Mouse (Mus musculus) lung, postnatal 0 days (tissue): ENCODE data around the gene Nudt16l1. TPM values are rescaled to one million over a fixed set of nuclear protein-coding genes. Genes with fewer than 3 reads are reported as not detected.
A peak's percentile ranks its signal among the peaks of the same experiment; 100 is the strongest.

Experiments
- ATAC-seq: fragments of 200-750 bp; cut with Nextera tagmentation; 2 replicates; pipeline ENCODE4 v1.8.0; 2017; ENCODE audit warnings: moderate library complexity
- DNase-seq: peaks from one replicate; pipeline ENCODE4 v3.0.0-alpha.2; 2016; ENCODE audit warnings: low spot score
- H3K27ac ChIP-seq: fragments of 300-500 bp; sonication (generic); 2 replicates; pipeline ENCODE4 v1.5.1; 2014; ENCODE audit warnings: antibody characterized with exemption, mild to moderate bottlenecking, low read length, mixed read lengths
- H3K27me3 ChIP-seq: fragments of 300-500 bp; sonication (generic); replicated peaks from 2 replicates; pipeline ENCODE4 v1.6.1; 2014; ENCODE audit warnings: low read length, mixed read lengths; ENCODE audit not compliant: insufficient read depth
- H3K36me3 ChIP-seq: fragments of 300-500 bp; sonication (generic); 2 replicates; pipeline ENCODE4 v1.6.1; 2014; ENCODE audit warnings: low read length, mixed read lengths; ENCODE audit not compliant: insufficient read depth
- H3K4me1 ChIP-seq: fragments of 300-500 bp; sonication (generic); 2 replicates; pipeline ENCODE4 v1.6.1; 2014; ENCODE audit warnings: antibody characterized with exemption, low read depth, low read length, mixed read lengths; ENCODE audit not compliant: insufficient read depth
- H3K4me2 ChIP-seq: fragments of 300-500 bp; sonication (generic); replicated peaks from 2 replicates; pipeline ENCODE4 v1.6.1; 2014; ENCODE audit warnings: low read depth, mild to moderate bottlenecking, low read length, moderate library complexity, mixed read lengths
- H3K4me3 ChIP-seq: fragments of 300-500 bp; sonication (generic); 2 replicates; pipeline ENCODE4 v1.5.1; 2014; ENCODE audit warnings: low read depth, low read length
- H3K9ac ChIP-seq: fragments of 300-500 bp; sonication (generic); replicated peaks from 2 replicates; pipeline ENCODE4 v1.6.1; 2014; ENCODE audit warnings: low read depth, mild to moderate bottlenecking
- H3K9me3 ChIP-seq: fragments of 300-500 bp; sonication (generic); 2 replicates; pipeline ENCODE4 v1.6.1; 2016; ENCODE audit warnings: low read length, mixed read lengths
- CTCF ChIP-seq: IDR thresholded peaks from 2 replicates; pipeline ENCODE4 v1.5.1; 2016; ENCODE audit warnings: antibody characterized with exemption, mild to moderate bottlenecking
- EP300 ChIP-seq: IDR thresholded peaks from 2 replicates; pipeline ENCODE4 v1.6.1; 2016; ENCODE audit warnings: antibody characterized with exemption, mild to moderate bottlenecking, control low read depth
- WGBS: fragments of 180-500 bp; shearing (Covaris S2); extraction: QIAGEN DNeasy Blood & Tissue Kit; methylation state at CpG from one replicate; pipeline ENCODE4 v1.1.7; 2014; 5-methylcytosine and 5-hydroxymethylcytosine counted together
- polyA plus RNA-seq: library from polyadenylated mRNA; unstranded; fragments of >200 nt; fragmentation: Nextera tagmentation; extraction: Ambion mirVana; gene quantifications from 2 replicates; pipeline ENCODE4 v1.2.1, GENCODE M21; 2015

The Nudt16l1 gene
- polyA plus RNA-seq, 1 experiment from 2014 or later: 92.0 TPM

DNA sequence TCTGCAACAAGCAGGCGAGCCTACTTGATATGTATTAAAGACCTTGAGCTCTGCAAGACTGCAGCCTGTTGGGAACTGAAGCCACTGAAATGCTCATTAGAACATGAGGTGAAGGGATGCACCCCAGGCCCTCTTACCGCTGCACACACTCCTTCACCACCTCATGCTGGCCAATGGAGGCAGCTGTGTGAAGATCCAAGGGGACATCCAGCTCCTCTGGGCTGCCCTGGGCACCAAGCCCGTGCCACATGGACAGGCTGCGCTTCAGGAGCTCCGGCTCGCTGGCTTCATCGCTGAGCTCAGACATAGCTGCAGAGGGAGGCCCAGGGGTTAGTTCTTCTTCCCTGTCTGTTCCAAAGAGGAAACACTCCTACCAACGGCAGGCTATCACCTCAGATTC, 21.7 kb downstream of the Nudt16l1 start:
- WGBS: 84% methylated on average over 8 of the region's 8 CpGs
- no peak overlapping the region for H3K9ac ChIP-seq
- H3K4me1 ChIP-seq: peaks cover 5% of the 10 kb centered on the region; the same call in 1 of the 2 replicates
- no peak for ATAC-seq
- no peak overlapping the region for H3K27ac ChIP-seq
- no peak overlapping the region for H3K4me2 ChIP-seq
- no peak for DNase-seq
- H3K4me3 ChIP-seq: no peak overlapping the region
- H3K9me3 ChIP-seq: no peaks in the 10 kb centered on the region
- H3K36me3 ChIP-seq: 0 out of 2 replicates have a peak, but pooled peaks cover 4% of the 10 kb centered on the region
- H3K27me3 ChIP-seq: no peaks in the 10 kb centered on the region
- no peak for TF ChIP-seq EP300

DNA sequence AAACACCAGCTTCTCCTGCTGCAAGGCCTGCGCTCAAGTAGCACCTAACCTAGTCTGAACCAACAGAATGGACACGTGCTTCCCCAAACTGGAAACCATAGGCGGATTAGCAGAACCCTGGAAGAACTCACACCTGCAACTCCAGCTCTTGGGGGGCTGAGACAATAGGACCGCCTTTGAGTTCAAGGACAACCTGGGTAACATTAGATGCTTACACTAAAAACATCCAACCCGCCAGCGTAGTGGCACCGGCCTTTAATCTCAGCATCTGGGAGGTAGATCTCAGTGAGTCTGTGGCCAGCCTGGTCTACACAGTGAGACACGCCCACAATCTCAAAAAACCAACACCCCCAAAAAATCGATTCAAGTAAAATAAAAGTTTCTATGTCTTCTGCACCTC, 24.8 kb downstream of the Nudt16l1 start:
- WGBS: 33% methylated on average over 9 of the region's 9 CpGs
- peak overlapping the region; percentile 70 for H3K9ac ChIP-seq
- no peaks in the 10 kb centered on the region for H3K27me3 ChIP-seq
- peaks cover 5% of the 10 kb centered on the region; the same call in 1 of the 2 replicates for H3K4me1 ChIP-seq
- H3K27ac ChIP-seq: peak overlapping the region; percentile 88; the same call in 1 of the 2 replicates
- no peaks in the 10 kb centered on the region for H3K9me3 ChIP-seq
- H3K4me3 ChIP-seq: peak overlapping the region; percentile 76
- DNase-seq (peak; percentile 17), ATAC-seq (no peak)
- 0 out of 2 replicates have a peak, but pooled peaks cover 4% of the 10 kb centered on the region for H3K36me3 ChIP-seq
- peak overlapping the region; percentile 85 for H3K4me2 ChIP-seq
- TF ChIP-seq CTCF (no peak), EP300 (no peak)

DNA sequence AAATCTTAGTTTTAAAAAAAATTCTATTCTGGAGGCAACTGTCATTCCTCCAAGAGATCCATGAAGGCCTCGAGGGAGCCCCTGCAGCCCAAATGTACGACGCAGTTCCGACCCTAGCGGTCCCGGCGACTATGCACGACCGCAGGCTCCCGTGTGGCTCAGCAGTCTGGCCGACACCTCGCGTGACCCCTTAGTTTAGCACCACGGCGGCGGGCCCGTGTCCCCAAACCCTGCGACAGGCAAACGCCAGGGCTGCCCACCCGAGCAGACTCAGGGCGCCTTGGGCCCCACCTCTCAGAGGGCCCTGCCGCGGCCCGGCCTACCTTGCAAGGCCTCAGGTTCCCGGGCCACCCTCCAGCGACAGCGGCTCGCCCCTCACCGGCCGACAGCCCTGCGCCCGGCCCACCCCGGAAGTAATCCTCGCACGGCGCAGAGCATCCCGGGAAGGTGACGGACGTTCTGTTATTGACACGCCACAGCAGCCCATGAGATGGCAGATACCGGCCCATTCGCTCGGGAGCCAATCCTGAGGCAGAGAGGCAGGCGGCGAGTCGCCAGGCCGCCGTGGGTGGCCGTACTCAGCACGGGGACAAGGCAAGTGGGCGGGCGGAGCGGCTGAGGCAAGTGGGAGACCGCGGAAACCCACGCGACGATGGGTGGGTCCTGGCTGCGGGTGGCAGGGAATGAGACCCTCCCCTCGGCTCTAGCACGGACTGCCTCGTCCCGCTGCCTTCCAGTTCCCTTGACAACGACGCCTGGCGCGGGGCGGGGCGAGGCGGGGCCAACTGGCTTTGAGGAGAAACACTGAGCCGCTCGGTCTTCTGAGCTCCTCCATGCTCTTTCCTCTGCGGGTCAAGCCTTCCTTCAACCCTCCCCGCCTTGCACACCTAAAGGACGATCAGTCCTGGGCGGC, 25.5 kb downstream of the Nudt16l1 start, which contains the start of gene Anks3:
Anks3 (minus strand) TSS at position 409 of the 913 bp plus-strand sequence.
- no peaks in the 10 kb centered on the region for H3K27me3 ChIP-seq
- H3K4me3 ChIP-seq: peak within 1 kb of the TSS; percentile 76
- TF ChIP-seq CTCF: peak; percentile 19
- TF ChIP-seq EP300: no peak
- peak within 1 kb of the TSS; percentile 88 for H3K27ac ChIP-seq
- ATAC-seq (peak; percentile 98), DNase-seq (peak; percentile 99)
- H3K36me3 ChIP-seq: 0 out of 2 replicates have a peak, but pooled peaks cover 4% of the 10 kb centered on the region
- WGBS: 1% methylated on average over 68 of the region's 76 CpGs
- no peaks in the 10 kb centered on the region for H3K9me3 ChIP-seq
- H3K9ac ChIP-seq: peak within 1 kb of the TSS; percentile 70
- H3K4me2 ChIP-seq: peak within 1 kb of the TSS; percentile 85
- peaks cover 5% of the 10 kb centered on the region; the same call in 1 of the 2 replicates for H3K4me1 ChIP-seq

DNA sequence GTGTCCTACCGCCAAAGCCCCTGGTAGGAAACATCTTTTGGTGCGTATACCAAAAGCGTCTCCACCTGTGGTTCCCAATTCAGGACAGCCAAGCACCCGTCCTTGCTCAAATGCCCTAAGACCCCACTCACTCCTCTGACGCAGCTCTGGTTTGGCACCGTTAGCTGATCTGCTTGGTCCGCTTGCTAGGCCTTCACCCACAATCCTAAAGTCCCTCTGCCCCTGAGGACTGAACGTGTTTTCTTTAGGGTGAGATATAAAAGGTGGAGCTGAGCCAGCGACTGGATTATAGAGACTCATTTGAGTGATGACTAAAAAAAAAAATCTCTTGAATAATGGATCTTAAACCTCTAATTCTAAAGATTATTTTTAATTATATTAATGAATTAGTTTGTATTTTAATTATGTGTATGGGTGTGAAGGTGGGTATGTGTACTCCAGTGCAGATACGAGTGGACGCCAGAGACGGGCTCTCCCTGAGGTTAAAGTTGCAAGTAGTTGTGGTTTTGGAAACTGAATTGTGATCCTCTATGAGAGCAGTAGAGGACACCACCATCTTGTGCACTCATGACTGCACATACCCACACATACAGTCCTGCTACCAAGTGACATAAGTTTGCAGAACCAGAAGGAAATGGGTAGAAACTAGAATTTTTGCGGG, 26.3 kb downstream of the Nudt16l1 start:
- 19% methylated on average over 13 of the region's 13 CpGs for WGBS
- Histone ChIP-seq H3K9ac (peak overlapping the region; percentile 52; the same call in 1 of the 2 replicates), H3K9me3 (no peaks in the 10 kb centered on the region), H3K4me1 (peaks cover 5% of the 10 kb centered on the region; the same call in 1 of the 2 replicates), H3K4me2 (peak overlapping the region; percentile 85), H3K27ac (peak overlapping the region; percentile 88), H3K27me3 (no peaks in the 10 kb centered on the region), H3K36me3 (no peaks in the 10 kb centered on the region), H3K4me3 (peak overlapping the region; percentile 76)
- ATAC-seq (no peak), DNase-seq (peak; percentile 24)
- no peak for TF ChIP-seq CTCF
- no peak for TF ChIP-seq EP300

DNA sequence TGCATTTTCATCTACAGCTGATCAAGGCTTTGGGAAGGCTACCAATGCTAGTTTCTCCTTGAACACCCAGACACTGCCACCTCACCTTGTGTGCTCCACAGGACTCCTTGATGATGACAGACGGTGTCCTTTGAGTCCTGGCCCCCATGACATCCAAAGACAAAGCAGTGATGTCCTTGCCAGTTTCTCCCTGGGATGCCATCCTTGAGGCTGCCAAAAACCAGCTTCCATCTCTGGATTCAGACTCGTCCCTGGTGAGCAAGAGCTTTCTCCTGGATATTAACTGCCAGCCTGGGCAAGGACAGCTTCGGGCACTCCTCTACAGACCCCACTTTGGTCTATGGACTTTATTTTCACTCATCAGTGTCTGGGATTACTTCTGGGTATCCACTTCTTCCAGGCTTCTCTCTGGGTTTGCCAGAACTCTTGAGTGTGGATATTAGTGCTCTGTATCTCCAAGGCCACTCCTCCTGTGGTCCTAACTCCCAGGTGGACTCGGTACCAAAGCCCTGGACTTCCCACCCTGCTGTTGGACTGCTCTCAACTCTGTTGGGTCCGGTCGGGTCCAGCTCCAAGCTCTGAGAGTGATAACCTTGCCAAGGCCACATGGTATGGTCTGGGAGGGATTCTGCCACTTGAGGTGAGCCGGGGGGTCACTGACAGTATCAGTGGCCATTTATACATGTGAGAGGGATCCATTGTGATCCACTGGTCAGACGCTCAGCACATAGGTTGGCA, 27.0 kb downstream of the Nudt16l1 start:
- no peaks in the 10 kb centered on the region for H3K27me3 ChIP-seq
- peaks cover 5% of the 10 kb centered on the region; the same call in 1 of the 2 replicates for H3K4me1 ChIP-seq
- H3K9ac ChIP-seq: no peak overlapping the region
- H3K27ac ChIP-seq: no peak overlapping the region
- TF ChIP-seq CTCF (no peak), EP300 (no peak)
- DNase-seq (no peak), ATAC-seq (no peak)
- no peak overlapping the region for H3K4me3 ChIP-seq
- 87% methylated on average over 8 of the region's 8 CpGs for WGBS
- no peaks in the 10 kb centered on the region for H3K36me3 ChIP-seq
- no peaks in the 10 kb centered on the region for H3K9me3 ChIP-seq
- H3K4me2 ChIP-seq: peak overlapping the region; percentile 85; the same call in 1 of the 2 replicates
